In genomic region chr1:135670397-135671130, GRCm38 (mm10) we compare ENCODE assay signal across 8 mouse cellular contexts. TPM values are rescaled to one million over a fixed set of nuclear protein-coding genes. Genes with fewer than 3 reads are reported as not detected.
DNase-seq lines count a peak whose midpoint lies in the region; ATAC-seq and TF ChIP-seq lines count a peak whose summit lies in the region.

No protein-coding gene starts in this region.

- H3K4me3 ChIP-seq in E14TG2a.4 (replicated peaks; ENCODE audit: low read length) = no peak overlapping the region
- H3K4me3 ChIP-seq in forebrain, embryonic 13.5 days = no peak overlapping the region
- H3K4me3 ChIP-seq in liver, embryonic 16.5 days (ENCODE audit: low read depth, low read length) = no peak overlapping the region
- no peak overlapping the region for H3K4me3 ChIP-seq in neural tube, embryonic 13.5 days

- H3K4me2 ChIP-seq in forebrain, embryonic 13.5 days = peak overlapping the region; percentile 15; the same call in 1 of the 2 replicates
- no peak overlapping the region for H3K4me2 ChIP-seq in liver, embryonic 16.5 days (ENCODE audit: low read depth, low read length)
- H3K4me2 ChIP-seq in neural tube, embryonic 13.5 days = peak overlapping the region; percentile 43

- intact Hi-C loops in heart, postnatal 10 days (cut with DNase I) = loop anchor here (1.0 kb wide), 3 partner anchors 29 to 209 kb away; no protein-coding TSS in a partner anchor

- H3K36me3 ChIP-seq in E14TG2a.4 (ENCODE audit: insufficient read depth, low read length) = no peaks in the 10 kb centered on the region
- H3K36me3 ChIP-seq in forebrain, embryonic 13.5 days (ENCODE audit: poor library complexity, severe bottlenecking) = no peaks in the 10 kb centered on the region
- H3K36me3 ChIP-seq in liver, embryonic 16.5 days (ENCODE audit: control insufficient read depth, insufficient read depth) = no peaks in the 10 kb centered on the region
- H3K36me3 ChIP-seq in neural tube, embryonic 13.5 days = no peaks in the 10 kb centered on the region

- peak; percentile 89 for ATAC-seq in forebrain, embryonic 13.5 days
- ATAC-seq in liver, embryonic 16.5 days (ENCODE audit: low read depth) = peak; percentile 37; the same call in 1 of the 2 replicates
- ATAC-seq in neural tube, embryonic 13.5 days (ENCODE audit: low read depth) = peak; percentile 83

- DNase-seq in c-Kit-positive CD71-positive TER-119-positive erythroid progenitor cells, embryonic 14.5 days (ENCODE audit: low spot score) = peak; percentile 61
- DNase-seq in heart, postnatal 10 days = peak; percentile 91 to 92
- DNase-seq in kidney, postnatal 4 days = peak; percentile 86 to 91
- DNase-seq in testis, postnatal 10 days (ENCODE audit: low spot score) = peak; percentile 90

- TF ChIP-seq CTCF in E14TG2a.4 (conservative IDR thresholded peaks at IDR 0.05; ENCODE audit: low read length) = peak; percentile 81

- H3K9me3 ChIP-seq in E14TG2a.4 (ENCODE audit: low read length) = no peaks in the 10 kb centered on the region
- H3K9me3 ChIP-seq in forebrain, embryonic 13.5 days (replicated peaks) = no peaks in the 10 kb centered on the region
- no peaks in the 10 kb centered on the region for H3K9me3 ChIP-seq in liver, embryonic 16.5 days (replicated peaks; ENCODE audit: control insufficient read depth, low read length)
- no peaks in the 10 kb centered on the region for H3K9me3 ChIP-seq in neural tube, embryonic 13.5 days

- peak overlapping the region; percentile 41; the same call in 1 of the 2 replicates for H3K9ac ChIP-seq in forebrain, embryonic 13.5 days
- no peak overlapping the region for H3K9ac ChIP-seq in liver, embryonic 16.5 days (ENCODE audit: low read depth, low read length)
- peak overlapping the region; percentile 49 for H3K9ac ChIP-seq in neural tube, embryonic 13.5 days

- peaks cover 50% of the 10 kb centered on the region for H3K27me3 ChIP-seq in E14TG2a.4 (ENCODE audit: insufficient read depth, low read length)
- no peaks in the 10 kb centered on the region for H3K27me3 ChIP-seq in forebrain, embryonic 13.5 days
- no peaks in the 10 kb centered on the region for H3K27me3 ChIP-seq in liver, embryonic 16.5 days (ENCODE audit: control insufficient read depth, insufficient read depth, low read depth, low read length)
- no peaks in the 10 kb centered on the region for H3K27me3 ChIP-seq in neural tube, embryonic 13.5 days

- 7% methylated on average over 13 of the region's 13 CpGs for WGBS in forebrain, embryonic 13.5 days
- 11% methylated on average over 13 of the region's 13 CpGs for WGBS in liver, embryonic 16.5 days (ENCODE audit: insufficient replicate concordance)
- 12% methylated on average over 13 of the region's 13 CpGs for WGBS in neural tube, embryonic 13.5 days

- H3K4me1 ChIP-seq in E14TG2a.4 (replicated peaks; ENCODE audit: low read depth, low read length) = peaks cover 70% of the 10 kb centered on the region
- H3K4me1 ChIP-seq in forebrain, embryonic 13.5 days = peaks cover 16% of the 10 kb centered on the region
- H3K4me1 ChIP-seq in liver, embryonic 16.5 days (ENCODE audit: control insufficient read depth, low read depth, low read length) = no peaks in the 10 kb centered on the region; the same call in 1 of the 2 replicates
- peaks cover 56% of the 10 kb centered on the region for H3K4me1 ChIP-seq in neural tube, embryonic 13.5 days (replicated peaks)

- H3K27ac ChIP-seq in forebrain, embryonic 13.5 days = no peak overlapping the region
- H3K27ac ChIP-seq in liver, embryonic 16.5 days (ENCODE audit: low read length) = no peak overlapping the region
- H3K27ac ChIP-seq in neural tube, embryonic 13.5 days (replicated peaks) = peak overlapping the region; percentile 76

RNA-seq across cellular contexts. Expression of gene Csrp1, which starts 49.3 kb away (rescaled TPM):
- 19.8 and 21.7 TPM in 2 replicates for polyA plus RNA-seq in forebrain, embryonic 13.5 days (2015; fragmentation: Nextera tagmentation; extraction: Ambion mirVana)
- 100 to 1,000 TPM; 107 to 117 TPM for total RNA-seq in heart, postnatal 10 days (2021)
- polyA plus RNA-seq in liver, embryonic 16.5 days (2015; fragmentation: Nextera tagmentation; extraction: Ambion mirVana) = 26.9 and 30.5 TPM in 2 replicates
- polyA plus RNA-seq in neural tube, embryonic 13.5 days (2015; fragmentation: Nextera tagmentation; extraction: Ambion mirVana) = 28.0 and 30.6 TPM in 2 replicates

Comparison
In these comparisons a context has a peak if more than half of its experiments do, and no peak if none do; other contexts are left out.
1. ATAC-seq: peak in every context shown above with its lines; median percentile 89 in forebrain, embryonic 13.5 days; 83 in neural tube, embryonic 13.5 days; 37 in liver, embryonic 16.5 days.